Mouse (Mus musculus) brown adipose tissue, adult 24 weeks (tissue): Measurements from ENCODE around the gene Tmem161a. TPM values are rescaled to one million over a fixed set of nuclear protein-coding genes. Genes with fewer than 3 reads are reported as not detected.

ENCODE experiments used
- H3K27ac ChIP-seq: fragments of 200-500 bp; replicated peaks from 2 replicates; pipeline ENCODE4 v1.5.1; 2012; ENCODE audit warnings: low read depth, mild to moderate bottlenecking, low read length
- H3K4me1 ChIP-seq: fragments of 200-500 bp; 2 replicates; pipeline ENCODE4 v1.6.1; 2012; ENCODE audit warnings: low read length, mixed read lengths; ENCODE audit not compliant: control insufficient read depth, insufficient read depth, insufficient read length
- H3K4me3 ChIP-seq: fragments of 200-500 bp; 2 replicates; pipeline ENCODE4 v1.5.1; 2012; ENCODE audit warnings: low read depth, mild to moderate bottlenecking, low read length, moderate library complexity; ENCODE audit not compliant: insufficient read depth
- polyA plus RNA-seq: library from polyadenylated mRNA; stranded (reverse); fragments of >200 nt; gene quantifications from 2 replicates; pipeline ENCODE4 v1.2.4, GENCODE M21; 2012; ENCODE audit not compliant: missing spikeins, insufficient read depth, insufficient read length

The Tmem161a gene
- polyA plus RNA-seq, result 20.3 and 22.0 TPM in 2 replicates

DNA sequence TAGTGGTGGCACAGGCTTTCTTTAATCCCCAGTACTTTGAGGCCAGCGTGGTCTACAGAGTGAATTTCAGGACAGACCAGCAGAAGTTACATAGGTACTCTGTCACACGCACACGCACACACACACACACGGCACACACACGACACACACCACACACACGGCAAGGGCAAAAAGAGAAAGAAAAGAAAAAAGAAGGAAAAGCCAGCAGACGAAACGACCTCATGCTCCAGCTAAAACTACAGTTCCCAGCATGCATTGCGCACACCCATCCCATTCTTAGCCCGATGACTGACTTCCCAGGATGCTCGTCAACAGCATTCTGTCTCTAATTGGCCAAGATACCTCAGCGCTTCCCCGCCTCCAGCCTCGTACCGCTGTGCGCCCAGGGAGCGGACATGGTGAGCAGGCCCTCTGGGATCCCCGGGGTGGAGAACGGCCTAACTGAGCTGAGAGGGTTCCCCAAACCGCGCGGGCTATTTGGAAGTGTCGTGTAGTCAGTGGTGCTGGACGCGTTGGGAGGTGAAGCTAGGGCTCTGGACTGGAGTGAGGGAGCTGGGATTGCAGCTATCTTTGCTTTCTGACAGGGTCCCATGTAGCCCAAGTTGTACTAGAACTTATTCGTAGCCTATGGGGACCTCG lies at the start of gene Tmem161a:
Gene Tmem161a, plus strand, starts transcription at position 314 of the 639 bp plus-strand sequence.
- Histone ChIP-seq H3K4me3 (peak within 1 kb of the TSS; percentile 86), H3K27ac (peak within 1 kb of the TSS; percentile 81), H3K4me1 (peaks cover 6% of the 10 kb centered on the region; the same call in 1 of the 2 replicates)

DNA sequence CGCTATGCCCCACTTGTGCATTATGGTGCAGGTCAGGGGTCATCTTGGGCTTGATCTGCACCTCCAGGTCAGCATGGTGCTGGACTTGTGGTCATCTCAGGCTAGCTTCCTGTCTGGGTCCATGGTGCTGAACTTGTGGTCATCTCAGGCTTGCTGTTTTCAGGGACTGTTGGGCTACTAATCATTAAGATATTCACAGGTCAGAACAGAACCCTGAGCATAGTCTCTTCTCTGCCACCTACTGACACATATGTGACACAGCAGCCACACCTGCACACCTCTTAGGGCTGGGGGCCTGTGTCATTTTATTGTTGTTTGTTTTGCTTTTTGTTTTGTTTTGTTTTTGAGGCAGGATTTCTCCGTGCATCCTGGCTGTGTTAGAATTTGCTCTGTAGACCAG lies 49.3 kb upstream of the Tmem161a start:
- Histone ChIP-seq H3K27ac (no peak overlapping the region), H3K4me3 (no peak overlapping the region), H3K4me1 (no peaks in the 10 kb centered on the region)

- Histone ChIP-seq H3K4me3 (no peak overlapping the region), H3K27ac (no peak overlapping the region), H3K4me1 (peaks cover under 1% of the 10 kb centered on the region; the same call in 1 of the 2 replicates)
Measured at GRCm38 (mm10) chr8:70124992-70125391, 47.2 kb upstream of the Tmem161a start.

DNA sequence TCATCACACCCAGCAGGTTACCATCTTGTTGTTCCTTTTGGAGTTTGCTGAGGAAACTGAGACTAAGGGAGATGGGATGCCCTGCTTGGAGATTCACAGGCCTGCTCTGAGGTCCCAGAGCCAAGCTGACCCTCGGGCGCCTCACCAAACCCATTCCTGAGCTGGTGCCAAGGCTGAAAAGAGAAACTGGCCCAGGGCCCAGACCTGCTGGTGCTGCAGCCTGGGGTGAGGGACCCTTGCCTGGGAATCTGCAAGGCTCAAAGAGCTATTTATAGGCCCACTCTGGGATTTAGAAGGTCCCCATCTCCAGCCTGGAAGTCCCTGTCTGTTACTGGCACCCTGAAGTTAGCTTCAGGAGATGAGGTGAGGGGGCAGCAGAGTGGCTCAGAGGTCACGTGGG lies 43.7 kb upstream of the Tmem161a start:
- no peak overlapping the region for H3K4me3 ChIP-seq
- H3K27ac ChIP-seq, result no peak overlapping the region; the same call in 1 of the 2 replicates
- H3K4me1 ChIP-seq, result peaks cover 13% of the 10 kb centered on the region

GRCm38 (mm10) chr8:70129309-70129952 lies 42.7 kb upstream of the Tmem161a start:
- Histone ChIP-seq H3K4me3 (no peak overlapping the region), H3K27ac (peak overlapping the region; percentile 93)

DNA sequence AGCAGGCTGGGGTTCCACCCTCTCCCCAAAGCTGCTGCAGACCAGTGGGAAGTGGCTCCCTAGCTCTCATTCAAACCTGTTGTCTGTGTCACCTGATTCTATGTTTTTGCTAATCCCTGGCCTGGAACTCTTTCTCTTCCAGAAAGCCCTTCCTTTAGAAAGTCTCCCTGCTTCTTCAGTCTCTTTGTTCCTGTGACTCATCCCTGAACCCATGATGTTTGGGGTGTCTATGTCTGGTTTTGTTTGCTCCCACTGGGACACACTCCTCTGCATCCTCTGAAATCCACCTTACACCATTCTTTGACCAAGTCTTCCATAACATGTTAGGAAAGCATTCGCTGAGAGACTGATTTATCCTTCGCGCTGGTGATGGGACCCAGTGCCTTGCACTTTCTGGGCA lies 42.1 kb upstream of the Tmem161a start:
- Histone ChIP-seq H3K4me3 (no peak overlapping the region), H3K4me1 (peaks cover 13% of the 10 kb centered on the region), H3K27ac (peak overlapping the region; percentile 46)

More at GRCm38 (mm10) chr8:70129309-70129952, 42.7 kb upstream of the Tmem161a start:
- H3K4me1 ChIP-seq, result peaks cover 13% of the 10 kb centered on the region

DNA sequence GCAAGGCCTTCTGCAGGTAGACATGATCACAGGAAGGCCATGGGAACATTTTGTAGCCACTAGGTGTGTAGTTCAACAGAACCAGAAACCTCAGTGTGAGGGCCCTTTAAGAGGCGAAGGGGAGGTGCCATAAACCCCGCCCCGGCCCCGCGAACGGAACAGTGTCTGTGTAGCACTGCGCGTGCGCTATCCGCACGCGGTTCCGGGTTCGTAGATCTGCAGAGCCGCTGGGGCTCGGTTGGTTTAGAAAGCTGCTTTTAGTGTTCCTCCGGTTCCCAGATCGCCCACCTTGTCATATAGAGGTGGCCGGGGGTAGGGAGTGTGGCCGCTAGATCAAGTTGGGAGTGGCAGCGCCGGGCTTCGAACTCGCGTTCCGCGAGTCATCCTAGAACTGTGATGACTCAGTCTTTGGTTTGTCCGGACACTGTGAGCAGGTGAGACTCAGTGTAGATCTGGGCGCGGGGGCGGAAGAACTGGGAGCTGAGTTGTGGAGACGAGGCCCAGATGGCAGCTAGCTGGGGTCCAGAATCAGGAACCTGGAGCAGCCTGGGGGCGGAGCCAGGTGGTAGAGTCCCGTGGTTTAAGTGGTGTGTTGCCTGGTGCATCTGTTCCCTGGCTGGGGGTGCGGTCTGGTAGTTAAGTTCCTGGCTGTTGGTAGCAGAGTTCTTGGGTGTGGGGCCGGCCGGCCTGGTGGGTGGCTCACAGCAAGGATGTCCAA lies 40.8 kb upstream of the Tmem161a start, which contains the start of gene Nr2c2ap:
Gene Nr2c2ap, plus strand, starts transcription at position 168 of the 718 bp plus-strand sequence.
- H3K4me1 ChIP-seq, result peaks cover 13% of the 10 kb centered on the region
- H3K4me3 ChIP-seq, result peak within 1 kb of the TSS; percentile 70
- H3K27ac ChIP-seq, result peak within 1 kb of the TSS; percentile 46

DNA sequence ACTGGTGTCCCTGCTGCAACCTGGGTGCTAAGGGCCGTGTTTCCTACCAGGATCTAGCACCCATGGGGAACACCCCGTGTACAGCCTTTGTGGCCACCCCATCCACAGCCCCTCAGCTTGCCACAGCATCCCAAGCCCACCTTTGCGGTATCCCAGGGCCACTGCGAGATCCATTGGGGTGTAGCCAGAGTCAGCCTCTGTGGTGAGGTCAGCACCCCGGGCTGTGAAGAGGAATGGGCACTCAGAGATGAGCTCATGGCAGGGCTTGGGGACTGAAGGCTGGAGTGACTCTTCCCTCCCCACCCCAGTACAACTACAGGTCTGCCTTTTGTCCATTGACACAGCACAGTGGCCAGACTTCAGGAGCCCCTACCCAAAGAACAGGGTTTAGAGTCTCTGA lies 38.1 kb upstream of the Tmem161a start:
- H3K27ac ChIP-seq, result no peak overlapping the region
- peaks cover 13% of the 10 kb centered on the region for H3K4me1 ChIP-seq
- no peak overlapping the region for H3K4me3 ChIP-seq

DNA sequence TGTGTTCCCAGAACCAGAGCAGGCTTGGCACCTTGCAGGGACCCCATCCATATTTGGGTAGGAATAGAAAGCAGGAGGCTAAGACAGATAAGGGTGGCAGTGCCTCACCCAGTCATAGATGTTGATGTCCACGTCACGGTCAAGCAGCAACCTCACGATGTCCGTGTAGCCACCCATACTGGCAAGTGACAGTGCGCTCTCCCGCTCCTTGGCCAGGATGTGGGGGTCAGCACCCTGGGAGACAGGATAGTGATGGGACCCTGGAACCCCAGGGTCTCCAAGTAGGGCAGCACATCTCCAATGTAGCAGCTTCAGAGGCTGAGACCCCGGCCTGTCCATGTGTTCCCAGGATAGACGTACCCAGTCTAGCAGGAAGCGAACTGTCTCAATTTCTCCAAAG lies 37.2 kb upstream of the Tmem161a start:
- Histone ChIP-seq H3K27ac (no peak overlapping the region), H3K4me3 (no peak overlapping the region), H3K4me1 (peaks cover 13% of the 10 kb centered on the region)

- no peak overlapping the region for H3K27ac ChIP-seq
- H3K4me1 ChIP-seq, result peaks cover 9% of the 10 kb centered on the region
- no peak overlapping the region for H3K4me3 ChIP-seq
Measured at GRCm38 (mm10) chr8:70136591-70136990, 35.6 kb upstream of the Tmem161a start.

DNA sequence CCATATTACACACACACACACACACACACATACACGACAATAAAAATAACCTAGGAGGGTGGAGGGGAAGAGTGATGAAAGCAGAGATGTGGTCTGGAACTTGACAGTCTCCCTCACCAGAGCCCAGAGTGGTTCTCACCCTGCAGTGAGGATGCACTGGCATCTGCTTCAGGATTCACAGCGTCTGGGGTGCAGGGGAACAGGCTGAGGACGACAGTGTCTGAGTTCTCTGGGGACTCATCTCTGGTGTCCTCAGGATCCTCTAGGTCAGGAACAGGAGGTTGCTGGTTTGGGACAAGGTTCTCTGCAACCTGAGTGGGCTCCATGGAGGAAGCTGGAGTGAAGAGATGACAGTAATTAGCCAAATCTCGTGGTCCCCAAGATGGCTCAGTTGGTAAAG lies 34.3 kb upstream of the Tmem161a start:
- Histone ChIP-seq H3K4me1 (peaks cover 5% of the 10 kb centered on the region), H3K27ac (no peak overlapping the region), H3K4me3 (peak overlapping the region; percentile 70; the same call in 1 of the 2 replicates)

- Histone ChIP-seq H3K4me1 (peaks cover 5% of the 10 kb centered on the region), H3K27ac (peak within 1 kb of the TSS; percentile 80), H3K4me3 (peak within 1 kb of the TSS; percentile 81)
Measured at GRCm38 (mm10) chr8:70139026-70139857, 32.9 kb upstream of the Tmem161a start, which contains the start of the genes Rfxank, Borcs8 and Mef2b. Gene Rfxank (minus strand): TSS chr8:70139154. Gene Borcs8 (plus strand): TSS chr8:70139499. Gene Mef2b (plus strand): TSS chr8:70139711.

DNA sequence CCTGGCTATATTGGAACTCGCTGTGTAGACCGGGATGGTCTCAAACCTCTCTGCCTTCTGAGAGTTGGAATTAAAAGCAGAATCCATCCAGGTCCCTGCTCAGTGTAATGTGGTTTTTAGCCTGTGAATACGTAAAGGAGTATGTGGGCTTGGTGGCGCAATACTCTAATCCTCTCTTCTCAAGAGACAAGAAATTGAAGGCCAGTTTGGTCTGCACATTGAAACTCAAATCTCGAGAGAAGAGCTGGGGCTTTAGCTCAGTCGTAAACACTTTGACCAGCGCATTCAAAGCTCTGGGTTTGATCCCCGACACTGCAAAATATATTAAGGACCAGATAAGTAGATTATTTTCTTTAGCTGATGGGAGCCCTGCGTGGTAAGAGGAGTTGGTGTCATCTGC lies 32.2 kb upstream of the Tmem161a start:
- Histone ChIP-seq H3K27ac (peak overlapping the region; percentile 75), H3K4me1 (peaks cover 5% of the 10 kb centered on the region)

More for the DNA sequence above, 32.2 kb upstream of the Tmem161a start:
- peak overlapping the region; percentile 81 for H3K4me3 ChIP-seq
